Mouse (Mus musculus) embryonic stem cell, embryonic (primary cell): ENCODE measurements at regions not wholly inside any gene's neighbourhood (a gene's known extent, or its start where the extent isn't known, plus 50 kb on each side); places are given as distances from the start of the nearest gene placed in this dataset.

Source experiments
- CTCF ChIA-PET, 4 experiments: fragments of 300-600 bp in 2 of 4; fragments of 350-600 bp in 2 of 4; sonication (Branson Sonifier 250); formaldehyde crosslinking; loops; one replicate each; lab custom pipeline; 2022; ENCODE audit warnings: inconsistent platforms in 2 of 4; lab: Charles Lee
- POLR2A ChIA-PET, 4 experiments: fragments of 300-600 bp in 2 of 4; fragments of 350-600 bp in 2 of 4; sonication (Branson Sonifier 250); formaldehyde crosslinking; loops; one replicate each; lab custom pipeline; 2022; ENCODE audit warnings: antibody characterized with exemption in 4 of 4, inconsistent platforms in 1 of 4; lab: Charles Lee

- POLR2A ChIA-PET: no interaction called here
Measured at GRCm38 (mm10) chr13:102570286-102570685, 123.1 kb upstream of the Cd180 start.

GRCm38 (mm10) chr13:102573286-102573921 is 120.0 kb upstream of the Cd180 start:
- CTCF ChIA-PET: no interaction called here
- POLR2A ChIA-PET: no interaction called here

More at GRCm38 (mm10) chr13:102570286-102570685, 123.1 kb upstream of the Cd180 start:
- CTCF ChIA-PET: no interaction called here

- ChIA-PET POLR2A (interaction anchor here in 1 of 4 experiments (0.5 kb wide), 1 partner anchor 454 kb away, joined by 3 read pairs; no protein-coding TSS in a partner anchor), CTCF (no interaction called here)
Measured at GRCm38 (mm10) chr13:102576871-102577662, 116.3 kb upstream of the Cd180 start.

- ChIA-PET CTCF (no interaction called here), POLR2A (no interaction called here)
Measured at GRCm38 (mm10) chr13:102578811-102579210, 114.5 kb upstream of the Cd180 start.

GRCm38 (mm10) chr13:102579638-102580037 is 113.7 kb upstream of the Cd180 start:
- CTCF ChIA-PET: no interaction called here
- POLR2A ChIA-PET: interaction anchor here in 1 of 4 experiments (0.6 kb wide), 1 partner anchor 223 kb away, joined by 3 read pairs; no protein-coding TSS in a partner anchor

- ChIA-PET POLR2A (no interaction called here), CTCF (no interaction called here)
Measured at GRCm38 (mm10) chr13:102583984-102584645, 109.2 kb upstream of the Cd180 start.

- CTCF ChIA-PET: no interaction called here
- POLR2A ChIA-PET: no interaction called here
Measured at GRCm38 (mm10) chr13:102586215-102586614, 107.1 kb upstream of the Cd180 start.

- ChIA-PET POLR2A (no interaction called here), CTCF (no interaction called here)
Measured at GRCm38 (mm10) chr13:102589680-102590435, 103.5 kb upstream of the Cd180 start.

- ChIA-PET POLR2A (no interaction called here), CTCF (no interaction called here)
Measured at GRCm38 (mm10) chr13:102591803-102592537, 101.4 kb upstream of the Cd180 start.

- ChIA-PET POLR2A (interaction anchor here in 1 of 4 experiments (0.7 kb wide), 1 partner anchor 36 kb away, joined by 4 read pairs; no protein-coding TSS in a partner anchor), CTCF (no interaction called here)
Measured at GRCm38 (mm10) chr13:102593405-102594200, 99.8 kb upstream of the Cd180 start.

- ChIA-PET CTCF (no interaction called here), POLR2A (interaction anchor here in 1 of 4 experiments (0.7 kb wide), 1 partner anchor 35 kb away, joined by 4 read pairs; no protein-coding TSS in a partner anchor)
Measured at GRCm38 (mm10) chr13:102594201-102594600, 99.2 kb upstream of the Cd180 start.

GRCm38 (mm10) chr13:102595602-102596001 is 97.8 kb upstream of the Cd180 start:
- ChIA-PET CTCF (no interaction called here), POLR2A (no interaction called here)

- ChIA-PET CTCF (no interaction called here), POLR2A (no interaction called here)
Measured at GRCm38 (mm10) chr13:102596101-102596500, 97.3 kb upstream of the Cd180 start.

- CTCF ChIA-PET: no interaction called here
- POLR2A ChIA-PET: no interaction called here
Measured at GRCm38 (mm10) chr13:102598181-102598580, 95.2 kb upstream of the Cd180 start.

- ChIA-PET CTCF (no interaction called here), POLR2A (no interaction called here)
Measured at GRCm38 (mm10) chr13:102599602-102600001, 93.8 kb upstream of the Cd180 start.

GRCm38 (mm10) chr13:102600026-102600425 is 93.3 kb upstream of the Cd180 start:
- CTCF ChIA-PET: no interaction called here
- POLR2A ChIA-PET: no interaction called here

GRCm38 (mm10) chr13:102624461-102624860 is 68.9 kb upstream of the Cd180 start:
- ChIA-PET POLR2A (no interaction called here), CTCF (no interaction called here)
